Mouse (Mus musculus) bone marrow macrophage, adult 2 months (primary cell): Measurements from ENCODE around the gene Nop9. TPM values are rescaled to one million over a fixed set of nuclear protein-coding genes. Genes with fewer than 3 reads are reported as not detected.

Source experiments
- H3K27ac ChIP-seq: 2 replicates; pipeline ENCODE4 v1.5.1; 2012; ENCODE audit warnings: low read depth, low read length; ENCODE audit not compliant: insufficient read depth
- H3K4me1 ChIP-seq: 2 replicates; pipeline ENCODE4 v1.6.1; 2012; ENCODE audit warnings: low read length; ENCODE audit not compliant: control insufficient read depth, insufficient read depth
- H3K4me3 ChIP-seq: 2 replicates; pipeline ENCODE4 v1.5.1; 2012; ENCODE audit warnings: mild to moderate bottlenecking, low read length, moderate library complexity; ENCODE audit not compliant: insufficient read depth
- CTCF ChIP-seq: IDR thresholded peaks from 2 replicates; pipeline ENCODE4 v1.5.1; 2012; ENCODE audit warnings: low read depth, mild to moderate bottlenecking, low read length, moderate library complexity
- POLR2A ChIP-seq: IDR thresholded peaks from 2 replicates; pipeline ENCODE4 v1.6.1; 2012; ENCODE audit warnings: mild to moderate bottlenecking, low read depth, low read length, borderline replicate concordance
- polyA plus RNA-seq: library from polyadenylated mRNA; stranded (reverse); fragments of >200 nt; gene quantifications from 2 replicates; pipeline ENCODE4 v1.2.4, GENCODE M21; 2012; ENCODE audit not compliant: missing spikeins, insufficient read depth, insufficient read length

Gene Nop9
- polyA plus RNA-seq, 1 experiment = 22.1 TPM

DNA sequence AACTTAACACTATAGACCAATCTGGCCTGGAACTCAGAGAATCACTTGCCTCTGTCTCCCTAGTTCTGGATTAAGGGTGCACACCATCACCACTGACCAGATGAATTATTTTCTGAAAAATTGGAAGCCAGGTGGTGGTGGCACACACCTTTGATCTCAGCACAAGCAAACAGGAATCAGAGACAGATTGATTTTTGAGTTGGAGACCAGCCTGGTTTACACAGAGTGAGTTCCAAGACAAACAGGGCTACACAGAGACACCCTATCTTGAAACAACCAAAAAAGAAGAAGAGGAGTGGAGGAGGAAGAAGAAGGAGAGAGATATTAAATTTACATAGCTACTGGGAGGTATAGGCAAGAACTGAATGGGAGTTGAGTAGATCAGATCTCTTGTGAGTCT is 19.2 kb upstream of the Nop9 start:
- TF ChIP-seq CTCF (no peak), POLR2A (no peak)
- no peak overlapping the region for H3K27ac ChIP-seq

DNA sequence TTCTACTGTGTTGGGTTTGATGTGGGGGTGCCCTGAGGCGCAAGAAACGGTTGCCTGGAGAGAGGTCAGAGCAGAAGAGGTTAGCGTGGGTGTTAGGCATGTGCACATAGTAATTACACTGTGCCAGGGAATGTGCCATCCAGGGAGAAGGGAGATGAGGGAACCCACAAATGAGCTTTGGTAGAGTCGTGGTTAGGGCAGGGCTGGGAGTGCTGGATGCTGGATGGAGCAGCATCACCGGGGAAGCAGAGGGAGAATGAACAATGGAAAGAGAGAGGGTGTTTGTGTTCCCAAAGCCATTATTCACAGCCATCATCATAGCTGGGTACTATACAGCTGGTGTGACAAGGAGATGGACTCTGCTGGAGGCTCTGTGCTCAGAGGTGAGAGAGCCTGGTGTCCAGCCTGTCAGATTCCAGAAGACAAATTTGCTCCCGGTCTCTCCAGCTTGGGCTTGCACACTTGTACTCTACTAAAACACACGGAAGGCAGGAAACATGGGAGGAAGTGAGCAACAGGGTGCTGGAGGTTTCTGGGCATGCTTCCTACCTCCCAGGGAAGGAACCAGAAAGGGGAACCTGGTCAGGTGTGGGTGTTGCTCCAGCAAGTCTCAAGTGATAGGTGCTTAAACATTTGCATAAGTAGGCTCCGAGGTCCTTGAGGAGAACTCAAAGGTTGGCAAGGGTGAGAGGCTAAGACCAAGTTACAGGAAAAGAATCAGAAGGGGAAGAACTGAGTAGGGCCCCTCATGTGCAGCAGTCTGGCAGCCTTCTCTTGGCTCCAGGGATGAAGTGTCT is 17.4 kb upstream of the Nop9 start:
- no peak overlapping the region for H3K4me3 ChIP-seq
- H3K4me1 ChIP-seq = peaks cover 49% of the 10 kb centered on the region
- TF ChIP-seq CTCF = no peak
- H3K27ac ChIP-seq = no peak overlapping the region

More for the DNA sequence above, 19.2 kb upstream of the Nop9 start:
- peaks cover 52% of the 10 kb centered on the region for H3K4me1 ChIP-seq
- no peak overlapping the region for H3K4me3 ChIP-seq

DNA sequence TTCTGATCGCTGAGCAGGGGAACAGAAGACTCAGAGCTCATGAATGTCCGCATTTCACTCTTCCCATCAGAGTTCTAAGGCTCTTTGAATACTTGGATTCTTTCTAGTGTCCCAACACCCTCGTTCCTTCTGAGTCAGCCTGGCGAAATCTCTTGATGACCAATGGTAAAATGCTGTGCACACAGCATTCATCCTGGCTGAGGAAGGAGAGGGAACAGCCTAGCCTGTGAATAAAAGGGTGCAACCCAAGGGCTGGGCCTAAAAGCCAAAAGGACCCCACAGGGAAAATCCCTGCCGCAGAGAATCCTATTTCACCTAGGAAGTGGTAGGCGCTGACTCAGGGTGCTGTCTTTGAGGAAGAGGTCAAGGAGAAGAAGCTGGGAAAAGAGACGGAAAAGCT is 15.4 kb upstream of the Nop9 start:
- peaks cover 49% of the 10 kb centered on the region for H3K4me1 ChIP-seq
- H3K27ac ChIP-seq = no peak overlapping the region
- TF ChIP-seq CTCF (no peak), POLR2A (no peak)
- no peak overlapping the region for H3K4me3 ChIP-seq

DNA sequence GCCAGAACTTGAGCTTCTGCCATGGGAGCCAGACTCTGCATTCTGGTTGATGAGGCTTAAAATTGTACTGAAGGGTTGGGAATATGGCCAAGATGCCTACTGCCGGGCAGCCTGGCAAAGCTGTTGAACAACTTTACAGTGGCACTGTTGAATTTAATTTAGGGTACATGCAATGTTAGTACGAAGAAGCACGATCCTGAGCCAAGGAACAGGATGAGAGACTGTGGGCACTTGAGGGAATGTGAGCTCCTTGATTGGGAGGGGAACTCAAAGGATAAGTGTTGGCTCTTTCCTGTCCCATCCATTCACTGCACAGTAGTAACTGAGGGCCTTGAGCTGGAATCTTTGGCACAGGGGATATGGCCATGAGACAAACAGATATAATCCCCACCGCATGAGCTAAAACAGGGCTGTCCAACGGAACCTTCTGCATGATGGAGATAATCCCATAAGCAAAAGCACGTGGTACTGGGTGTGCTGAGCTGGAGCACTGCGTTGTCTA is 14.9 kb upstream of the Nop9 start:
- H3K4me1 ChIP-seq = peaks cover 49% of the 10 kb centered on the region
- TF ChIP-seq POLR2A (no peak), CTCF (no peak)

DNA sequence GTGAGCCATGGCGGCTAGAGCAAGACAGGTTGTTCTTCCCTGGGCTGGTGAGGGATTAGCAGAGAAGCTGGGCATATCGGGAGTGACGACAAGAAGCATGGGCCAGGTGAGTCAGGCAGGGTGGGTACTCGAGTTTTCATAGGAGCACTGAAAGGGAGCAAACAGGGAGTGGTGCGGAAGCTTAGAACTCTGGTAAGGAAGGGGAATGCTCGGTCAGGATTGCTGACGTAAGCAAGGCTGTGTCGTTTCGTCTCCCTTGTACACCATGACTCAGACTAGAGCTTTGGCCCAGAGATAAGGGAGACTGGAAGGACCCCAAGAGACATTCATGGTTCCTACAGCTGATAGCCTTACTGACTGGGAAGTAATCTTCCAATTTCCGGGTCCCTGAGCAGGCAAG is 11.6 kb upstream of the Nop9 start:
- TF ChIP-seq CTCF (no peak), POLR2A (no peak)
- Histone ChIP-seq H3K4me3 (no peak overlapping the region), H3K4me1 (peaks cover 36% of the 10 kb centered on the region), H3K27ac (no peak overlapping the region)

More for the DNA sequence above, 14.9 kb upstream of the Nop9 start:
- no peak overlapping the region for H3K4me3 ChIP-seq
- no peak overlapping the region for H3K27ac ChIP-seq

DNA sequence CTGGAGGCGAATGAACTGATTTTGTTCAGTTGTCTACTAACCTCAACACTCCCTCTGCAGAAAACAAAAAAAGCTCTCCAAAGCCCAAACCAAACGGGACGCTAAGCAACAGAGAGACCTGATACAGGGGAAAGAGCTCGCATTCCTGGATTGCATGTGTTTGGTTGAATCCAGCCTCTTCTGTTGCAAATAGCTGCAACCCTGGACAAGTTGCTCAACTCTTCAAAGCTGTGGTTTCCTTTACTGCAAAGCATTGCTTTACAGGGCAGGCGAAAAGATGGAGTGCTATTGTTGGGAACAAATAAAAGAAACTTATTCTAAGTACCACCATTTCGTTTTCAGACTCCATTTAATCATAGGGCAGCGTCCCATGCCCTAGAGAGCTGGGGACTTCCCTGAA is 10.6 kb upstream of the Nop9 start:
- peaks cover 32% of the 10 kb centered on the region for H3K4me1 ChIP-seq
- no peak overlapping the region for H3K4me3 ChIP-seq
- H3K27ac ChIP-seq = no peak overlapping the region
- TF ChIP-seq CTCF (no peak), POLR2A (no peak)

DNA sequence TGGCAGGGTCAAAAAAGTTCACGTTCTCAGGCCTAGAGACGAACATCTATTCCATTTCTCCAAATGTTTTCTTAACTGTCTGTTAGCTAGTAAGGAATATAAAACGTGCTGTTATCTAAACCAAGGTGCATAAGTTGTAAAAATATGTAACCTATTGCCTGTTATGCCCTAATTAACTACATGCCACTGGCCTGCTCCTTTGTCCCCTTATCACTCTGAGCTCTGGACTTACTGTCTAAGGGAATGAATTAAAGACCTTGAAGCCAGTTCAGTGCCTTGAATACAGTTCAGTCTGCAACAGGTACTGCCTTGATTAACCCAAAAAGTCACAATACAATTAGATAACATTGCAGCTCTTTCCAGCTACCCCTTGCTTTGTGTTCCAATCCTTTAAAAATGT is 10.2 kb upstream of the Nop9 start:
- Histone ChIP-seq H3K27ac (peak overlapping the region; percentile 39), H3K4me3 (no peak overlapping the region)
- TF ChIP-seq CTCF = no peak
- TF ChIP-seq POLR2A = no peak

DNA sequence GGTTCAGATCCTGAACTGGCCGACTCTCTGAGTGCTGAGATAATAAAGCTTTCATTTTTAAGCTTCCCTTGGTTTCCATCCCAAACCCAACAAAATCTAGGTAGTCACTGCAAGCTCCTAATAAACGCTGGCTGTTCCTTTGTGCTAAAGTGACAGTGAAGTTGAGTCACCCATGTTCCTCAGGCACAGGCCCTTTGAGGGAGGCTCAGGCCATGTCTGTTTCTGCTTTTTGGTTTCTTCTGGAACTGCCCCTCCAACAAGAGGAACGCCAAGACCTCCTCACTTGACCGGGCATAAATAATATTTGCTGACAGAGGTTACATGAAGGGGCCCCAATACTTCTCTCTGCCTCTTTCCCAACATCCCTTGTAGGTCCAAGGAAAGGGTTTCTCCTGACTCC is 9.7 kb upstream of the Nop9 start:
- H3K27ac ChIP-seq = peak overlapping the region; percentile 39
- H3K4me3 ChIP-seq = no peak overlapping the region
- TF ChIP-seq POLR2A = no peak
- no peak for TF ChIP-seq CTCF
- peaks cover 23% of the 10 kb centered on the region for H3K4me1 ChIP-seq

More for the DNA sequence above, 10.2 kb upstream of the Nop9 start:
- H3K4me1 ChIP-seq = peaks cover 27% of the 10 kb centered on the region

DNA sequence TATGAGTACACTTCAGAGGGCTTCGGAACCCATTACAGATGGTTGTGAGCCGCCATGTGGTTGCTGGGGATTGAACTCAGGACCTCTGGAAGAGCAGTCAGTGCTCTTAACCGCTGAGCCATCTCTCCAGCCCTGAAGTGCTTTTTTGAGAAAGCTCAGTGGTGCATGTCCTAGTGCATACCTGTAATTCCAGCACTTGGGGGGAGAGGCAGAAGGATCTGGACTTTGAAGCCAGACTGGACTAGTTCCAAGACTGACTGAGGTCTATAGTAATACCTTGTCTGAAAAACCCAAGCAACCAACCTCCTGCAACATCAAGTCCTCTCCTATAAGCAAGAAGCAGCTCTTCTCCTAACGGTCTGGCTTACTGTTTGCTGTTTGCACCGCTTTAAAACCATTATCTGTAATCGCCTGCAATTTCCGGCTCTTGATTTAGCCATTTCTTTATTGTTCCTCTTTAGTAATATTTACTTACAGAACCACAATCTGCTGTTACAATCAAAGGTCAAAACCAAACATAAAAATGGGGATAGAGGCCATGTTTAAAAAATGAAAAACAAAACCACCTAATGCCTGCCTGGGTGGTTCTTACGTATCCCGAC is 8.3 kb upstream of the Nop9 start:
- no peak overlapping the region for H3K4me3 ChIP-seq
- H3K27ac ChIP-seq = no peak overlapping the region
- TF ChIP-seq POLR2A (no peak), CTCF (no peak)
- peaks cover 22% of the 10 kb centered on the region for H3K4me1 ChIP-seq

DNA sequence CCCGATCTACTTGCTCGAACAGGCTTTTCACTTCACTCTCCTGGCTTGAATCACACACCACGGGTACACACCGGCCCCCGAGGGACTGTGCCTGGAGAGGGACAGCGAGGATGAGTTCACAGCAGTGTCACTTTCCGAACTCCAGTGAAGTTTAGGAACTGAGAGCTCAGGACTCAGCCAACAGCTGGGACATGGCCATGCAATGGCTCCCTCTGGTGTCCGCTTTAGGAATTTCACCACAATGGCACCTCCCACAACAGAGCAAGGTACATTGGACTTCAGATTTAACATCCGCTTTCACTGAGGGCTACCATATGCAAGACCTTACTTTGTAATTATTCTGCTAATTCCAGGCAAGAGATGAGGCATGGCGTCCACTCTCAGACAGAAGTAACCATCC is 1.8 kb upstream of the Nop9 start:
- H3K4me3 ChIP-seq = no peak overlapping the region
- no peak overlapping the region for H3K27ac ChIP-seq
- H3K4me1 ChIP-seq = peaks cover 17% of the 10 kb centered on the region
- TF ChIP-seq POLR2A (no peak), CTCF (peak; percentile 68)

DNA sequence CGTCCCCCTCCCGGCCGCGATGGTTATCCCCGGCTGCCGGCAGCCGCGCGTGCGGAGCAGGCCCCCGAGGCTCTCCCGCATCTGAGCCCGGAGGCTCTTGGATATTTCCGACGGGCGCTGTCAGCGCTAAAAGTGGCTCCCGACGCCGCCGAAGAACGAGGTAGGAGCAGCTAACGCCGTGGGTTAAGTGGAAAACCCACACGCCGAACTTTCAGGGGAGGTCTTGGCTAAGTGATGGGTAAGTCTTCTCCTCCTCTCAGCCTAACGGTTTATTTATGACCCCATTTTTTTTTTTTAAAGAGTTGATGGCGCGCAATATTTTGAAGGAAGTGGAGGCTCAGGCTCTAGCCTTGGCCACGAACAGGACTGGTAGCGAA is 356 bp downstream of the Nop9 start:
- Histone ChIP-seq H3K4me3 (peak overlapping the region; percentile 83), H3K4me1 (peaks cover 17% of the 10 kb centered on the region), H3K27ac (peak overlapping the region; percentile 40)
- no peak for TF ChIP-seq POLR2A
